Mouse (Mus musculus): Measurements from ENCODE around the gene Il4ra. TPM values are rescaled to one million over a fixed set of nuclear protein-coding genes. Genes with fewer than 3 reads are reported as not detected.

Il4ra gene
- total RNA-seq, 2 experiments from 2014 or later: 84.9 TPM

- DNase-seq (ENCODE audit: low spot score in 2 of 2): no peak
Measured at GRCm38 (mm10) chr7:125546727-125547126, 5.2 kb upstream of the Il4ra start.

GRCm38 (mm10) chr7:125549916-125550315, 2.0 kb upstream of the Il4ra start:
- DNase-seq (ENCODE audit: low spot score in 2 of 2): no peak

GRCm38 (mm10) chr7:125550881-125551381, 989 bp upstream of the Il4ra start:
- no peak for DNase-seq (ENCODE audit: low spot score in 2 of 2)

GRCm38 (mm10) chr7:125552851-125553555, 1.1 kb downstream of the Il4ra start:
- DNase-seq (ENCODE audit: low spot score in 2 of 2): no peak

- DNase-seq (ENCODE audit: low spot score in 2 of 2): peak in 1 of 2 experiments; percentile 3
Measured at GRCm38 (mm10) chr7:125553653-125554428, 1.9 kb downstream of the Il4ra start.

- DNase-seq (ENCODE audit: low spot score in 2 of 2): peak in 1 of 2 experiments; percentile 2
Measured at GRCm38 (mm10) chr7:125554456-125555114, 2.7 kb downstream of the Il4ra start.

GRCm38 (mm10) chr7:125555351-125555872, 3.5 kb downstream of the Il4ra start:
- DNase-seq (ENCODE audit: low spot score in 2 of 2): peak in 1 of 2 experiments; percentile 2

GRCm38 (mm10) chr7:125556096-125556495, 4.2 kb downstream of the Il4ra start:
- DNase-seq (ENCODE audit: low spot score in 2 of 2): no peak

- DNase-seq (ENCODE audit: low spot score in 2 of 2): no peak
Measured at GRCm38 (mm10) chr7:125556865-125557264, 4.9 kb downstream of the Il4ra start.

- DNase-seq (ENCODE audit: low spot score in 2 of 2): no peak
Measured at GRCm38 (mm10) chr7:125558401-125558945, 6.6 kb downstream of the Il4ra start.

- no peak for DNase-seq (ENCODE audit: low spot score in 2 of 2)
Measured at GRCm38 (mm10) chr7:125558997-125559396, 7.1 kb downstream of the Il4ra start.

- DNase-seq (ENCODE audit: low spot score in 2 of 2): no peak
Measured at GRCm38 (mm10) chr7:125559537-125559936, 7.6 kb downstream of the Il4ra start.

GRCm38 (mm10) chr7:125560146-125560785, 8.3 kb downstream of the Il4ra start:
- no peak for DNase-seq (ENCODE audit: low spot score in 2 of 2)

GRCm38 (mm10) chr7:125561085-125561690, 9.3 kb downstream of the Il4ra start:
- peak in 1 of 2 experiments; percentile 72 for DNase-seq (ENCODE audit: low spot score in 2 of 2)

- no peak for DNase-seq (ENCODE audit: low spot score in 2 of 2)
Measured at GRCm38 (mm10) chr7:125562413-125562812, 10.5 kb downstream of the Il4ra start.

GRCm38 (mm10) chr7:125563093-125563492, 11.2 kb downstream of the Il4ra start:
- no peak for DNase-seq (ENCODE audit: low spot score in 2 of 2)

- no peak for DNase-seq (ENCODE audit: low spot score in 2 of 2)
Measured at GRCm38 (mm10) chr7:125564316-125565024, 12.6 kb downstream of the Il4ra start.

- no peak for DNase-seq (ENCODE audit: low spot score in 2 of 2)
Measured at GRCm38 (mm10) chr7:125565516-125566285, 13.8 kb downstream of the Il4ra start.

- DNase-seq (ENCODE audit: low spot score in 2 of 2): no peak
Measured at GRCm38 (mm10) chr7:125566420-125566819, 14.5 kb downstream of the Il4ra start.
